Comparison of ENCODE assay signal across 8 mouse cellular contexts in the genomic region with DNA sequence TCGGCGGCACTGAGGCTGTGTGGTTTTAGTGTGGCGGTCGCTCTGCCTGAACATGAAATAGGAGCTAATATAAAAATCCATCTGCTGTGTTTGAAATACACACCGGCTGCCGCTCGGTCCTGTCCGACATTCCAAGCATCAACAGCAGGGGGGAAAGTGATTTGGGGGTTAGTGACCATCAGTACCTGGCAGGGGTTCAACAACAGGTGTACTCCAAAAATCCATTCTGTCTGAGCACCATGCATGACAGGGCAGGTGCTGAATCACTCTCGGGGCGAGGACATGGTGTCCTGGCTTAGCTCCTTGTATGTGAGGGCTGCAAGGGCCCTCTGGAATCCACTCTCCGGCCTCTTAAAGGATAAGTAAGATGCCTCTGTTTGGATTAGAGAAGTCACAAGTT. TPM values are rescaled to one million over a fixed set of nuclear protein-coding genes. Genes with fewer than 3 reads are reported as not detected.
DNase-seq lines count a peak whose midpoint lies in the region; ATAC-seq lines count a peak whose summit lies in the region.

No protein-coding gene starts in this region.

- H3K36me3 ChIP-seq in heart, embryonic 15.5 days = no peaks in the 10 kb centered on the region
- no peaks in the 10 kb centered on the region for H3K36me3 ChIP-seq in embryonic facial prominence, embryonic 11.5 days (replicated peaks; ENCODE audit: control insufficient read depth, insufficient read depth, low read depth, low read length)
- H3K36me3 ChIP-seq in limb, embryonic 11.5 days (ENCODE audit: control insufficient read depth, insufficient read depth, low read length) = no peaks in the 10 kb centered on the region
- H3K36me3 ChIP-seq in midbrain, embryonic 16.5 days (ENCODE audit: control insufficient read depth, insufficient read depth, low read length) = no peaks in the 10 kb centered on the region

- H3K9ac ChIP-seq in heart, embryonic 15.5 days = no peak overlapping the region
- no peak overlapping the region for H3K9ac ChIP-seq in embryonic facial prominence, embryonic 11.5 days (replicated peaks; ENCODE audit: low read length)
- H3K9ac ChIP-seq in limb, embryonic 11.5 days (ENCODE audit: low read length) = no peak overlapping the region
- H3K9ac ChIP-seq in midbrain, embryonic 16.5 days (ENCODE audit: low read depth, low read length) = no peak overlapping the region

- intact Hi-C loops in heart, postnatal 14 days (cut with DNase I) = no loop called here

- H3K4me2 ChIP-seq in heart, embryonic 15.5 days = peak overlapping the region; percentile 65
- peak overlapping the region; percentile 30; the same call in 1 of the 2 replicates for H3K4me2 ChIP-seq in embryonic facial prominence, embryonic 11.5 days (ENCODE audit: low read depth, low read length)
- H3K4me2 ChIP-seq in limb, embryonic 11.5 days (ENCODE audit: low read depth, severe bottlenecking) = peak overlapping the region; percentile 41; the same call in 1 of the 2 replicates
- peak overlapping the region; percentile 51 for H3K4me2 ChIP-seq in midbrain, embryonic 16.5 days (ENCODE audit: low read length)

- peaks cover 8% of the 10 kb centered on the region for H3K4me1 ChIP-seq in heart, embryonic 15.5 days (replicated peaks)
- H3K4me1 ChIP-seq in embryonic facial prominence, embryonic 11.5 days (ENCODE audit: control insufficient read depth, insufficient read depth, low read length) = no peaks in the 10 kb centered on the region
- no peaks in the 10 kb centered on the region for H3K4me1 ChIP-seq in limb, embryonic 11.5 days (ENCODE audit: control insufficient read depth, insufficient read depth, low read length)
- peaks cover 12% of the 10 kb centered on the region for H3K4me1 ChIP-seq in midbrain, embryonic 16.5 days (ENCODE audit: control insufficient read depth, insufficient read depth, low read length)

- no peak for ATAC-seq in heart, embryonic 15.5 days (replicated peaks; ENCODE audit: insufficient number of reproducible peaks, insufficient read depth, low FRiP score, low read depth)
- no peak for ATAC-seq in embryonic facial prominence, embryonic 11.5 days (replicated peaks; ENCODE audit: insufficient number of reproducible peaks, low FRiP score, low TSS enrichment, low read depth)
- 0 out of 2 replicates have a peak, but pooled peaks have one; percentile 9 for ATAC-seq in limb, embryonic 11.5 days (ENCODE audit: insufficient number of reproducible peaks, low FRiP score, low TSS enrichment, low read depth)
- ATAC-seq in midbrain, embryonic 16.5 days = peak; percentile 11; the same call in 1 of the 2 replicates

- H3K27me3 ChIP-seq in heart, embryonic 15.5 days = peaks cover 15% of the 10 kb centered on the region
- H3K27me3 ChIP-seq in embryonic facial prominence, embryonic 11.5 days (ENCODE audit: control insufficient read depth, insufficient read depth, low read length) = no peaks in the 10 kb centered on the region; the same call in 1 of the 2 replicates
- peaks cover 20% of the 10 kb centered on the region for H3K27me3 ChIP-seq in limb, embryonic 11.5 days (ENCODE audit: control insufficient read depth, insufficient read depth, low read length)
- H3K27me3 ChIP-seq in midbrain, embryonic 16.5 days (ENCODE audit: control insufficient read depth, insufficient read depth, low read depth, low read length) = peaks cover 6% of the 10 kb centered on the region; the same call in 1 of the 2 replicates

- H3K27ac ChIP-seq in heart, embryonic 15.5 days = no peak overlapping the region
- H3K27ac ChIP-seq in embryonic facial prominence, embryonic 11.5 days (replicated peaks; ENCODE audit: low read depth, low read length) = no peak overlapping the region
- no peak overlapping the region for H3K27ac ChIP-seq in limb, embryonic 11.5 days (replicated peaks; ENCODE audit: low read depth, low read length)
- H3K27ac ChIP-seq in midbrain, embryonic 16.5 days (ENCODE audit: low read length) = peak overlapping the region; percentile 7; the same call in 1 of the 2 replicates

- DNase-seq in heart, postnatal 14 days = no peak
- DNase-seq in embryonic facial prominence, embryonic 11.5 days (ENCODE audit: low spot score) = no peak
- peak; percentile 35 for DNase-seq in limb, embryonic 11.5 days (ENCODE audit: low spot score)
- DNase-seq in spleen, postnatal 14 days (ENCODE audit: low spot score in 2 of 2) = no peak
- DNase-seq in spleen, postnatal 36 days (ENCODE audit: low spot score in 2 of 2) = no peak
- no peak for DNase-seq in right cerebral cortex, postnatal 4 days

- H3K4me3 ChIP-seq in heart, embryonic 15.5 days = peak overlapping the region; percentile 32
- peak overlapping the region; percentile 9; the same call in 1 of the 2 replicates for H3K4me3 ChIP-seq in embryonic facial prominence, embryonic 11.5 days (ENCODE audit: low read depth, low read length)
- H3K4me3 ChIP-seq in limb, embryonic 11.5 days (ENCODE audit: low read depth, low read length) = no peak overlapping the region
- H3K4me3 ChIP-seq in midbrain, embryonic 16.5 days (ENCODE audit: low read depth, low read length) = peak overlapping the region; percentile 25

- 19% methylated on average over 11 of the region's 11 CpGs for WGBS in heart, embryonic 15.5 days
- WGBS in embryonic facial prominence, embryonic 11.5 days = 19% methylated on average over 11 of the region's 11 CpGs
- WGBS in limb, embryonic 11.5 days = 22% methylated on average over 11 of the region's 11 CpGs
- WGBS in midbrain, embryonic 16.5 days = 13% methylated on average over 11 of the region's 11 CpGs

- no peaks in the 10 kb centered on the region for H3K9me3 ChIP-seq in heart, embryonic 15.5 days (replicated peaks)
- no peaks in the 10 kb centered on the region for H3K9me3 ChIP-seq in embryonic facial prominence, embryonic 11.5 days (replicated peaks; ENCODE audit: control insufficient read depth, low read length)
- H3K9me3 ChIP-seq in limb, embryonic 11.5 days (ENCODE audit: control insufficient read depth, low read length) = no peaks in the 10 kb centered on the region
- H3K9me3 ChIP-seq in midbrain, embryonic 16.5 days (replicated peaks; ENCODE audit: control insufficient read depth, low read length, poor library complexity, severe bottlenecking) = no peaks in the 10 kb centered on the region

RNA-seq across cellular contexts. Expression of gene Snx11, which starts 41.0 kb away (rescaled TPM):
- polyA plus RNA-seq in heart, embryonic 15.5 days (2015; fragmentation: Nextera tagmentation; extraction: Ambion mirVana) = 10.9 and 13.4 TPM in 2 replicates
- 10 to 100 TPM; 12.4 to 13.7 TPM for total RNA-seq in heart, postnatal 14 days (2021)
- 9.8 and 10.4 TPM in 2 replicates for polyA plus RNA-seq in embryonic facial prominence, embryonic 11.5 days (2014; fragmentation: Nextera tagmentation; extraction: Ambion mirVana)
- polyA plus RNA-seq in limb, embryonic 11.5 days (2014; fragmentation: Nextera tagmentation; extraction: Ambion mirVana) = 10.3 and 11.3 TPM in 2 replicates
- polyA plus RNA-seq in midbrain, embryonic 16.5 days (2015; fragmentation: Nextera tagmentation; extraction: Ambion mirVana) = 46.7 TPM in 2 replicates

RNA-seq across cellular contexts. Expression of gene Cbx1, which starts 52.6 kb away (rescaled TPM):
- polyA plus RNA-seq in heart, embryonic 15.5 days (2015; fragmentation: Nextera tagmentation; extraction: Ambion mirVana) = 52.4 and 52.9 TPM in 2 replicates
- 10 to 100 TPM; 36.4 to 46.8 TPM for total RNA-seq in heart, postnatal 14 days (2021)
- 160 and 179 TPM in 2 replicates for polyA plus RNA-seq in embryonic facial prominence, embryonic 11.5 days (2014; fragmentation: Nextera tagmentation; extraction: Ambion mirVana)
- polyA plus RNA-seq in limb, embryonic 11.5 days (2014; fragmentation: Nextera tagmentation; extraction: Ambion mirVana) = 172 and 179 TPM in 2 replicates
- 56.2 and 66.3 TPM in 2 replicates for polyA plus RNA-seq in midbrain, embryonic 16.5 days (2015; fragmentation: Nextera tagmentation; extraction: Ambion mirVana)

Comparison
In these comparisons a context has a peak if more than half of its experiments do, and no peak if none do; other contexts are left out.
1. ATAC-seq: peak in limb, embryonic 11.5 days (single experiment) and midbrain, embryonic 16.5 days (single experiment); none in heart, embryonic 15.5 days (single experiment) and embryonic facial prominence, embryonic 11.5 days (single experiment).
2. Peak in every context shown above with its lines, with median percentiles within 50 percentile points of each other: H3K4me2 ChIP-seq.